Mouse (Mus musculus) embryonic fibroblast, embryonic 13.5 days (primary cell): ENCODE results near the gene Speg. TPM values are rescaled to one million over a fixed set of nuclear protein-coding genes. Genes with fewer than 3 reads are reported as not detected.

Experiments used
- H3K27ac ChIP-seq: 2 replicates; pipeline ENCODE4 v1.5.1; 2012; ENCODE audit warnings: low read length, control low read depth, inconsistent platforms; ENCODE audit not compliant: insufficient read depth
- H3K4me1 ChIP-seq: 2 replicates; pipeline ENCODE4 v1.6.1; 2011; ENCODE audit warnings: low read length; ENCODE audit not compliant: control insufficient read depth, insufficient read depth
- H3K4me3 ChIP-seq: 2 replicates; pipeline ENCODE4 v1.5.1; 2011; ENCODE audit warnings: mild to moderate bottlenecking, control low read depth, low read length; ENCODE audit not compliant: insufficient read depth
- CTCF ChIP-seq: IDR thresholded peaks from 2 replicates; pipeline ENCODE4 v1.5.1; 2011; ENCODE audit warnings: mild to moderate bottlenecking, control low read depth, low read length, moderate library complexity, borderline replicate concordance; ENCODE audit not compliant: insufficient read depth
- POLR2A ChIP-seq: IDR thresholded peaks from 2 replicates; pipeline ENCODE4 v1.6.1; 2011; ENCODE audit warnings: low read depth, mild to moderate bottlenecking, control low read depth, low read length, moderate library complexity
- polyA plus RNA-seq: library from polyadenylated mRNA; stranded (reverse); fragments of >200 nt; gene quantifications from 2 replicates; pipeline ENCODE4 v1.2.4, GENCODE M21; 2011; ENCODE audit warnings: low read depth; ENCODE audit not compliant: missing spikeins, insufficient read length

Gene Speg
- polyA plus RNA-seq, 1 experiment = 54.2 TPM

DNA sequence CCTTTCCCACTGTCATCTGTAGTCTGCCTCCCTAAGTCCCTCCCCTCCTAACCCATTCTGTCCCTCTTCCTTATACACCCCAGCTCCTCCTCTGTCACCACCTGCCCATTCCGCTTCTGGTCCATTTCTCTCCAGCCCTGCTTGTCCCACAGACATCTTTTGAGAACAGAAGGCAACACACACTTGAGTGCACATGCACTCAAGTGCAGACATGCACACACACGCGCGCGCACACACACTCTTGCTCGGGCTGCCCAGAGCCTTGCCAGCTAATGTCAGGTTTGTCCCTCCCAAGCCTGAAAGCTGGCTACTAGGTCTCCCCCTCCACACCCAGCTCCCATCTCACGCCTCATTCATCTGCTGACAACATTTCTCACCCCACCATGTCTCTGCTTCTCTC is 65.6 kb downstream of the Speg start:
- H3K4me1 ChIP-seq = no peaks in the 10 kb centered on the region
- H3K4me3 ChIP-seq = no peak overlapping the region
- no peak overlapping the region for H3K27ac ChIP-seq
- TF ChIP-seq POLR2A (no peak), CTCF (no peak)

DNA sequence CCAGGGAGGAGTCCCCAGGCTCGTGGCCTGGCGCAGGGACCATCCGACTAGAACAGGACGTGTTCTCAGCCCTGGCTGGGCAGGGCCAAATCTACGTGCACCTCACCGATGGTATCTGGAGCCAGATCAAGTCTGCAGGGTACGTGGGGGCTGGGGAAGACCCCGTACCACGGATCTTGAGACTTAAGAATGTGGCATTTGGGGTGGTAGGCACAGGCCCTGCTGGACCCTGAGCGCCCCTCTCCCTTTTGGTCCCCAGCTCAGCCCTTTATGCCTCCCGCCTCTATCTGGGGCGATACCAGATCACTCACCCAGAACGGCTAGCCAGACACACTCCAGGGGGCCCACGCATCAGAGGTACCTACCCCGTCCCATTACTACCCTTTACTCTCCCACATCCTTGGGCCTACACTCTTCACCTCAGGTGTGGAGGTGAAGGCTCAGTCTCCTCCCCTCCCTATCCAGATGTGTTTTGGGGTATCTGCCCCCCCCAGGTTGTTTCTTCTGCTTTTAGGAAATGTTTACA is 66.4 kb downstream of the Speg start:
- TF ChIP-seq POLR2A (no peak), CTCF (no peak)
- H3K27ac ChIP-seq = no peak overlapping the region
- H3K4me1 ChIP-seq = no peaks in the 10 kb centered on the region
- no peak overlapping the region for H3K4me3 ChIP-seq

DNA sequence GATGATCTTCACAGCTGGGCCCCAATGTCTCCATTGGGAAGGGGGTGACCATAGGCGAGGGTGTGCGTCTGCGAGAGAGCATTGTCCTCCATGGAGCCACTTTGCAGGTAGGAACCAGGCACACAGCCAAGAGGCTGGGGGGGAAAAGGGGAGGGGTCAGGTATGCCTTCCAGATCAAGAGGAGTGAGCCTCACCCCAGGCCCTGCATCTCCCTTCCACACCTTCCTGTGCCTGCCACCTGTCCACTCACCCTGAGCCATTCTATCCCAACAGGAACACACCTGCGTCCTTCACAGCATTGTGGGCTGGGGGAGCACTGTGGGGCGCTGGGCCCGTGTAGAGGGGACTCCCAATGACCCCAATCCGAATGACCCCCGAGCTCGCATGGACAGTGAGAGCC is 67.1 kb downstream of the Speg start:
- H3K4me1 ChIP-seq = no peaks in the 10 kb centered on the region

DNA sequence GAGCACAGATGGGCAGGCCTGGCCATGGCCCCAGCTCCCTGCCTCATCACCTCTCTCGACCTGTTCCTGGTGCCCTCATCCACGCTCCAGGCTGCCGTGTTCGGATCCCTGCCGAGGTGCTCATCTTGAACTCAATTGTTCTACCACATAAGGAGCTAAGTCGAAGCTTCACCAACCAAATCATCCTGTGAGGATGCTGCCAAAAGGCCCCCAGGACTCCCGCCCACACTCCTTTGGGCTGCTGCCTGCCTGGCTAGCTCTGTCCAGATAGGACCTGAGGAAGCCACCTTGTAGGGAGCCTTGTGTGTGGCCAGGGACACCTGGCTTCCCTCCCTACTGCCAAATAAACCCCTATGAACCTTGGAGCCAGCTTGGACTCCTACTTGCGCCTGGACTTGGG is 67.7 kb downstream of the Speg start:
- 0 out of 2 replicates have a peak, but pooled peaks cover 2% of the 10 kb centered on the region for H3K4me1 ChIP-seq

More for the DNA sequence above, 67.1 kb downstream of the Speg start:
- H3K4me3 ChIP-seq = no peak overlapping the region
- TF ChIP-seq CTCF (no peak), POLR2A (no peak)
- no peak overlapping the region for H3K27ac ChIP-seq

DNA sequence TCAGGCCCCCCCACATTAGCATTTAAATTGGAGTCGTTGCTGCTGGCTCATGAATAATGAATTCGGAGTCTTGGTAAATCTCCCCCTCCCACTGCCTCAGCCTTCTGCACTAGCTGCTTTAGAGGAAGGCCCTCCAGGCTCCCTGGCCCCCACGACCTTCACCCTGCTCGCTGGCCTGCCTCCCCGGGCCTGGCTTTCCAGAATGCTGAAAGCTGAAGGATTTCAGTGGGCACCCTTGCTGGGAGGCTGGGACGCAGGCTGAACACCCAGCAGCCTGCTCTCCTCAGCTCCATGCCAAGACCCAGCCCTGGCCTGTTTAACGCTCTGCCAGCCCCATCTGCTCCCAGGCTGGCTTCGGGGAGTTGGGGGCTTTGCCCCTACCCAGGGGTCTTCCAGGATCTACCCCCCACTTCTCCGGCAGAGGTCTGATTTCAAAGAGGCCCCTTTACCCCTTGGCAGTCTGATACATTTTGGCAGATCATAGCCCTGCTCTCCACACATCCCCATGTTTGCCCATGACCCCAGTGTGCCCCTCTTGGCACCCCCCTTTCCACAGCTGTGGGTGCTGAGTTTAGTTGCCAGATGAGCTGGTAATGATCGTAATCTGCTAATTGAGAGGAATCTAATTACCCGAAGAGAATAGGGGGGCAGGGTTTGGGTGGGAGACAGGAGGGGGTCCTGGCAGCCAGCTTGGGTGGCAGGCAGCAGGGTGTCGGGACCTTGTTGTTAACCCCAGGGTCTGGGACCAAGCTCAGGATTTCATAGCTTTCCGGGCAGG is 68.3 kb downstream of the Speg start:
- no peak overlapping the region for H3K27ac ChIP-seq
- 0 out of 2 replicates have a peak, but pooled peaks cover 2% of the 10 kb centered on the region for H3K4me1 ChIP-seq
- TF ChIP-seq POLR2A = no peak
- TF ChIP-seq CTCF = no peak
- no peak overlapping the region for H3K4me3 ChIP-seq

More for the DNA sequence above, 67.7 kb downstream of the Speg start:
- TF ChIP-seq POLR2A = no peak
- TF ChIP-seq CTCF = no peak
- H3K27ac ChIP-seq = no peak overlapping the region
- H3K4me3 ChIP-seq = no peak overlapping the region

DNA sequence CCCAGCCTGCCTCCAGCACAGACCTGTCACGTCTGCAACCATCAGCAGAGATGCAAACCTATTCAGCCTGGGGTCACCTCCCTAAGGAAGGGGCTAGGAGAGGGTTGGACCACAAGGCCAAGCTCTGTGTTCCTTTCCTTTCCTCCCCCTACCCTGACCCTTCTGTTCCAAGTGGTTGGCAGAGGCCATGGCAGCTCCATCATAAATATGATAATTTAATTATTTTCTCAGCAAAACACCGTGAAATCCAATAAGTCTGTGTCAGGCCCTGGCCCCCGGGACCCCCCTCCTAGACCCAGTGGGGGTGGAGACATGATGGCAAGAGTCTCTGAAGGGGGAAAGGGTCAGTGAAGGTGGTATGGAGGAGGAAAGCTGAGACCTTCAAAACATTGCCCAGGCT is 69.1 kb downstream of the Speg start:
- TF ChIP-seq CTCF (no peak), POLR2A (no peak)
- no peak overlapping the region for H3K4me3 ChIP-seq
- H3K4me1 ChIP-seq = 0 out of 2 replicates have a peak, but pooled peaks cover 2% of the 10 kb centered on the region
- H3K27ac ChIP-seq = no peak overlapping the region

DNA sequence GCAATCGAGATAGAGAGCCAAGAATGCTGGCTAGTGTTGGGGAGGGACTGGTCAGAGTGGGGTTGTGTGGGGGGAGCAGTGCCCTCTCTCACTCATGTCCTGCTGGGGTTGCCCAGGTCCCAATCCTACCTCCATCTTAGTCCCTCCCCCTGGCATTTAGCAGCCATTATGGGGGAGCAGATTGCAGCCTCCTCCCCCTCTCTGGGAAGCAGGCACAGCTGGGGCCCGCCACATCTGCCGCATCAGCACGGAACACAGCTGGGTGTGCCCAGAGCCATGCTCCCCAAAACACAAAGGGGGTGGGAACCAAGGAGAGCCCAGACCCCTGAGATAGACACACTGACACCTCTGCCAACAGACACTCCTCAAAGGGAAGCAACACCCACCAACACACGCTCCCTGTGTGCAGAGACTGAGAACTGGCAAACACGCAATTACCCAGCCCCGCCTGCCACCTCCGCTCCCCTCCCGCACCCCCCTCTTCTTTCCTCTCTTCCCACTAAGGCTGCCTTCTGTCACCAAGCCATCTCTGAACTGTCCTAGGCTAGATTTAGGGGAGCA is 70.1 kb downstream of the Speg start:
- TF ChIP-seq POLR2A = no peak
- TF ChIP-seq CTCF = no peak
- H3K4me1 ChIP-seq = 0 out of 2 replicates have a peak, but pooled peaks cover 2% of the 10 kb centered on the region
- no peak overlapping the region for H3K4me3 ChIP-seq
- H3K27ac ChIP-seq = no peak overlapping the region

DNA sequence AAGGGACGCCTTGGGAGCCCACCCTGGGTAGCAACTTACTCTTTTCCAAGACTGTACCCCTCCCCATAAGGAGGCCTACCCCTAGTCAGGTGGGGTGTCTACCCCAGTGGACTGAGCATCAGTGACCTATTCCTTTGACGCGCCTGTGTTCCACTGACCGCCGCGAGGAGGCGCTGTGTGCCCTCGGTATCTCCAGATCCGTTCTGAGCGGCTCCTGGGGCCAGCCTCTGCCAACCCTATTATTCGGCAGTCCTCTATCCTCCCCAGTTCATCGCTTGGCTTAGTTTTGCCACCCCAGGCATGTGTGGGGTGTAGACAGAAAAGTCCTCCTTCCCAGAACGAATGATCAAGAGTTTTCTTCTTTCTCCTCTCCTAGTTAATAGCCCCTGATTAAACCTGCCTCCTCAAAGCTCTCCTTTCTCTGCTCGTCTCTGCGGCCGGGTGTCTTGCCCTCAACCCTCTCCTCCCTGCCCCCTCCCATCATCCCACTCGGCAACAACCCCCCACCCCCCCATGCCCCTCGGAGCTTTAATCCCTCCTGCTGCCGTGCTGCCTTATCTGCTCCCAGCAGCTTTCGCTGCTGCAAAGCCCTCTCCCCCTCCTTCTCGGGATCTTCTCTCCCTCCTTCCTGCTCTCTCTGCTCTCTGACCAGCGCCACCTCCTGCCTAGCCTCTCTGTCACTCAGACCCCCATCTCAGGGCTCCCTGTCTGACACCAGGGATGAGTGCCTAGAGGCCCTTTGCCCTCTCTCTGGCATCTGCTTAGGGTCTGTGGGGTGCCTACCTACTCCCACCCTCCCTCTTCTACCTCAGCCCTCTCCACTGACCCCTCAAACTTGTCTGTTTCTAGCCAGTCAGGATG is 70.9 kb downstream of the Speg start:
- Histone ChIP-seq H3K4me1 (0 out of 2 replicates have a peak, but pooled peaks cover 2% of the 10 kb centered on the region), H3K4me3 (no peak overlapping the region)

DNA sequence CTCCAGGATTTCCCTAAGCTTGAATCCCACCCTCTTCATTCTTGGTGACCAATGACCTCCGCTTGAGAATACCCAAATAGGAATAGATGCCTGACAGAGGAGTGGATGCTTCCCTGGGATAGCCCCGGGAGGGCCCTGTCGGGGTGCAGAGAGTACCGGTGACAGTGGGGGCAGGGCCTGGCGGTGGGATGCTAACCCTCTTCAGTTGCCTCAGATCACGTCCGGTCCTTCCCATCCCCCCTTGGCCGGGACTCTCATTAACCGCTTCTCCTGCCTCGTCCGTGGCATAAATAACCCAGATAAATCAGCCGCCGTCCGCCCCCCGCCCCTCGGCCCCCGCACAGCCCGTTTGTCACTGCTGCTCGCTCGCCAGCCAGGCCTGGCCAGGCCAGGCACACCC is 71.6 kb downstream of the Speg start:
- no peak overlapping the region for H3K27ac ChIP-seq
- TF ChIP-seq CTCF = no peak
- TF ChIP-seq POLR2A = no peak
- H3K4me3 ChIP-seq = no peak overlapping the region
- H3K4me1 ChIP-seq = 0 out of 2 replicates have a peak, but pooled peaks cover 2% of the 10 kb centered on the region

More for the DNA sequence above, 70.9 kb downstream of the Speg start:
- TF ChIP-seq POLR2A = no peak
- TF ChIP-seq CTCF = peak; percentile 98
- no peak overlapping the region for H3K27ac ChIP-seq
